Mouse (Mus musculus): Measurements from ENCODE around the gene Tmc8. TPM values are rescaled to one million over a fixed set of nuclear protein-coding genes. Genes with fewer than 3 reads are reported as not detected.
A peak's percentile ranks its signal among the peaks of the same experiment; 100 is the strongest.
"Not testable (repeated sequence)": the region's sequence is repeated elsewhere in the genome, so short reads cannot be mapped to it uniquely, and the experiment has no call there.

Tmc8 gene
- total RNA-seq, 2 experiments from 2014 or later: 4.3 to 11.7 TPM

DNA sequence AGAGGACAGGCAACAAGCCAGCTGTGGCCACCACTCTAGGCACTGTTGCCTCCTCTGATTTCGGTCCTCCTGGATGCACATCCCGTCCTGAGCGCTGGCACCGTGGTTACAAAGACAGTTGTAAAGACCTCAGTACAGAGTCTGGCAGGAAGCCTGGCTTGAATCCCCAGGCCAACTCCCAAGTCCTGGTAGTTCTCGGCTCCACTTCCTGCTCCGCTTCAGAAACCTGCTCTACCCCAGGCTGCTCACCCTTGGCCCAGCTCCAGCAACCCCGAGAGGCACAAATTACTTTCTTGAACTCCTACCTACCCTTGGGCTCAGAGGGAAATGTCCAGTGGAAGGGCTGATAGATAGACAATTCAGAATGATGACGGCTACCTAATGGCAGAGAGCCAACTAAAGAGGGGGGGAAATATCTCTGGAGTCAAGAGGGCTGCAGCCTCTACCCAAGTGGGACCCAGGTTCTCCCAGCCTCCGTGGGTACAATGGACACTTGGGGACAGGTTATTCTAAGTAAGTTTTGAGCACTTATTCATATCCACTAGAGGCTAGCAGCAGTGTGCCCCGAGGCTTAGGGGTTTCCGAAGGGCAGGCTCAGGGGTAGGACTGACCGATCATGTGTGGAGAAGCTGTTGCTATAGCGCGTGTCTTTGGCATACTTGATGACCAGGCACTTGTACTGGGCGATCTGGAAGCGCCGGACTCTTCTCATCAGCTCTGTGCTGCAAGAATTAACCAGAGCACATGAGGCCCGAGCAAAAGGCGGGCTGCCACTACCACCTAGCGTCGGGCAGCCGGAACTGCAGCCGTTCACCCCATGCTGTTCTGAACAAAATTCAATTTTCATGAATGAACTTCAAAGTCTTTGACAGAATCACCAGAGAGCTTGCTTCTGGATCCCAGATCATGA is 42.4 kb downstream of the Tmc8 start:
- peak; percentile 79 for ATAC-seq (ENCODE audit: poor library complexity, severe bottlenecking)

DNA sequence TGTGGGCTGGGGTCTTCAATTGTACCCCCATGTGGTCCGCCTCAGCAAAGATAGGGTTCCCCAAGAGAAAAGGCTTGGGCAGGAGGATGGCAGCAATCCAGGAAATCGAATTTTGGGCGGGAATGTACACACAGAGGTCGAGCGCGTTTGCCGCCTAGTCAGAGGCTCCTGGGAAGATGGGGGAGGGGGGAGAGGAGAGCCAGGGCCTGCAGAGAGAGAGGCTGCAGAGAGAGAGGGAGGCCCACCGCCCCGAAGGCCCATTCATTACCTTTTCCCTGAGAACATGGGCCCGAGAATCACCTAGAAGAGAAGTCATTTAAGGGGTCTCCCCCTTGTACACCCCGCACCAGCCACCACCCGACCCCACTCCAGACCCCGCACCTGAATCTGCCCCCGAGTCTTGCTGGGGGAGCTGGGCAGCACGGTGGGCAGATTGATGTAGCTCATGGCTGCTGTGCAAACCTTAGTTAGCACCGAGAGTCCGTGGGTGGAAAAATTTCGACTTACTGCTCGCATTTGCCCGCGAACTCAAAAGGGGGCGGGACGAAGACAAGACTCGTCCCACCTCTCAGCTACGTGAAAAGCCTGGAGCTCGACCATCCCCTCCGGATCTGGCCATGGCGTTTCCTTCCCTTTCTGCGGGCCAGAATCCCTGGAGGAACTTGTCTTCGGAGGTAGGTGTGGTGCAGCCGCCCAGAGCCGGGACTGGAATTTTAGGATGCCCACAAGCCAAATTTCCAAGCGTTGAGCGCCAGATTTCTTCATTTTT is 43.6 kb downstream of the Tmc8 start, which contains the start of the genes Afmid and Tk1:
Gene Afmid (plus strand): TSS at position 592 of the 769 bp plus-strand sequence.
Gene Tk1 (minus strand): TSS at position 760 of the 769 bp plus-strand sequence.
- ATAC-seq (ENCODE audit: poor library complexity, severe bottlenecking): peak; percentile 52

DNA sequence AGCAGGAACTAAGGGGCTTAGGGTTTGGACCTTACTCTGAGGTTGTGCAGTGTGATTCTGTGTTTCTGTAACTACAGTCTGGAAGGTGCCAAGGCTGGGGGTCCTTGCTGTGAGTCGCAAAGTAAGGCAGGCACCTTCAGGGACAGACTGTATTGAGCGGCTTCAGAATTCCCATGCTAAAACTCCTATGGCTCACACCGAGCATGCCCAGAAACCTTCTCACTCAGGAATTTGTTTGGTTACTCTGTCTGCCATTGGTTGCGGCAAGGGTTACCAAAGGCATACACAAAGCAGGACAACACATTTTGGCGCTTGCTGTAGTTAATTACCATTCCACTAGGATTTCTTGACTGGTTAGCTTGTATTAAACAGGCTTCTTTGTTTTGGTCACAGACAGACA is 44.3 kb downstream of the Tmc8 start:
- ATAC-seq (ENCODE audit: poor library complexity, severe bottlenecking): no peak

DNA sequence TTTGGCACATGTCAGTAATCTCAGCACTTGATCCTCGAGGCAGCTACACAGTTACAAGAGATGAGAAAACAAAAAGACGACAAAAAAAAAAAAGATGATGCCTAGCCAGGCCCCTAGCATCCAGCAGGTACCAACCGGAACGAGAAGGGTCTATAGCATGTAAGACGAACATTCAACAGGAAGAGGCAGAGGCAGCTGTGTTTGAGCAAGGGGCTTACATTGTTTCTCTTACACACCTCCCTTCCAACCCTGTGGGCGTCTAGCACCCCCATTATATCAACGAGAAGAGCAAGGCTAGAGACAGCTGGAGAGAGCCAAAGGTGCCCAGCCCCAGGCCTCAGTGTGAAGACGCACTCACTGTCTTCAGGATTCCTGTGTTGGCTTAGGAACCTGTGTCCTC is 45.0 kb downstream of the Tmc8 start:
- no peak for ATAC-seq (ENCODE audit: poor library complexity, severe bottlenecking)

DNA sequence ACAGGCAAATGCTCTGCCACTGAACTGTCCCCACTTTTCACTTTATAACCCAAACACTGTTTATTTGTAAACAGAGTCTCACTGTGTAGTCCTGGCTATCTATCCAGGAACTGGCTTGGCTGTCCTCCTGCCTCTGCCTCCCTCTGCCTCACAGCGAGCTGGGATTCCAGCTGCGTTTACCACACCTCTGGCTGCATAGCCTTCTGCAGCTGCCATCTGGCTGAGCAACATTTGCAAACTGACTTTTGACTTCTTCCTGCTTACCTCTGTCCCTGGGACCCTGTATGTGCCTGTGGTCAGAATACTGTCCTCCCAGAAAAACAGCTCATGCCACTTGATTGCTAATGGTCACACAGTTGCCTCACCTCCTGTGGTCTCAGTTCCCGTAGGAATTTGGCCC is 45.5 kb downstream of the Tmc8 start:
- ATAC-seq (ENCODE audit: poor library complexity, severe bottlenecking): no peak

DNA sequence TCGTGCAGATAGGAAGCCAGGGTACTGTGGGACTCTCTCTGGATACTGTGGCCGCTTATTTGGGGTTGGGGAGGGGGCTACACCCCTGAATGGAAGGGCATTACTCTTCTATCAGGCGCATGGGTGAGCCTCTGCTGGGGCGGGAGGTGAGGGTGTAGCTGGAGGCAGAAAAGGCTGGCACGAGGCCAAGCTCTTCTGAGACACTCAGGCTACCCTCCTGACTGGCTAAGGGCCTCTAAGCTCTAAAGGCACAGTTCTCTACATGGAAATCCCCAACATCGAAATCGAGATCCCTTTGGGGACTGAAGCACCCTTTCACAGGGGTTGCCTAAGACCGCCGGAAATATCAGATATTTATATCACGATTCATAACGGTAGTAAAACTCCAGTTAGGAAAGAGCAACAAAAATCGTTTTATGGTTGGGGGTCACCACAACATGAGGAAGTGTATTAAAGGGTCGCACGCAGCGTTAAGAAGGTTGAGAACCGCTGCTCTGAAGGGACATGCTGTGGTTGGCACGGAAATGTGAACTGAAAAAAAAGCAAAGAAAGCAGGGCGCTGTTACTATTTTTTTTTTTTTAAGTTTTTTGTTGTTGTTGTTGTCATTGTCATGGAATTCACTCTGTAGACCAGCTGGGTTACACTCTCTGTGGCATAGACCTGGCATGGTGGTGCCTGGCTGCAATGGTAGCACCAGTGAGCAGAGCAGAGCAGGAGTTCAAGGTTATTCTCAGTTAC is 46.4 kb downstream of the Tmc8 start:
- no peak for ATAC-seq (ENCODE audit: poor library complexity, severe bottlenecking)

DNA sequence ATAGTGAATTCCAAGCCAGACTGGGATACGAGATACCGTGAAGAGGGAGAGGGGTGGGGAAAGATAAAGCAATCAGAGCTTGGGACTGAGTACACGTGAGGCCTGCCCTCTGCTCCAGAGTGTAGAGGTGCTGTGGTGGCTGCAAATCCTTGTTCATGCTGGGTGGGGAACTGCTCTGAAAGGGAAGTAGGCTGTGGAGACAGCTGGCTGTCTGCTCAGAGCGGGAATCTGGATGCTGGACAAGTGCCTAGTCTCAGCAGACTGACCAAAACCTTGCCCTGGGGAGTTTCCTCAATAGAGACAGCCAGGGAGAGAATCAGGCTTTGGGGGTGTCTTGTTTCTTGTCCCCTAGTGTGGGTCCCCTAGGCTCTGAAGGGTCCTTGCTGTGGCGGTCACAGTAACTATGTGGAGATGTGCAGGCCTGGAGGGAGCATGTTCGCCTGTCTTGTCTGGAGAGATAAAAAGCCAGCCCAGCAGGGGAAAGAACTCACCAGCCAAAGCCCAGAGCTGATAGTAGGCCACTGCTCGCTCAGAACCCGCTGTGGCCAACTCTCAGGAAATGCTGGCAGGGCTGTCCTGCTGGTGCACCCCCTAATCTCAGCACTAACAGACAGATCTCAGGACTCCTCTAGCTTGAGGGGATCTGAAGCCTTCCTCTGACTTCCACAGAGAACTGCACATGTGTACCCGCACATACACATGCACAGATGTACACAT is 47.2 kb downstream of the Tmc8 start:
- no peak for ATAC-seq (ENCODE audit: poor library complexity, severe bottlenecking)

DNA sequence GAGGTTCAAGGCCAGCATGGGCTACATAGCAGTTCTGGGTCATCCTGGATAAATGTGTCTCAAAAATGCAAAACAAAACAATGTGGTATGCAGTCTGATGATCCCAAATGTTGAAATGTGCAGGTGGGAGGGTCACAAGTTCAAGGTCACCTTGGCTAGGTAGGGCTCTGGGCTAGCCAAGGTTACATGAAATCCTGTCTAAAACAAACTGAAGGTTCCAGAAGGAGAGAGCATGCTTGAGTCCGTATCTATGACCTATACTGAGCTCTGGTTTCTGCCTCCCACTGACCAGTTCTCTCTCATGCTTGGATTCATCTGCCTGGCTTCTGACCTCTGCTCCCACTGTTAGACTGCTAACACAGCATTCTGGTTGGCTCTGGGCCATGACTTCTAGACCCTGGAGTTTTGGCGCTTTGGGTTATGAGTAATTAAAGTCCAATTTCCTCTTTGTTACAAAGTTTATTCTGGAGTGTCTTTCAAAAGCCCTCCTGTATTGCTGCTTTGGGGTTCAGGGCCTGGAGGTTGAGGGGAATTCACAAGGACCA is 47.9 kb downstream of the Tmc8 start:
- no peak for ATAC-seq (ENCODE audit: poor library complexity, severe bottlenecking)

DNA sequence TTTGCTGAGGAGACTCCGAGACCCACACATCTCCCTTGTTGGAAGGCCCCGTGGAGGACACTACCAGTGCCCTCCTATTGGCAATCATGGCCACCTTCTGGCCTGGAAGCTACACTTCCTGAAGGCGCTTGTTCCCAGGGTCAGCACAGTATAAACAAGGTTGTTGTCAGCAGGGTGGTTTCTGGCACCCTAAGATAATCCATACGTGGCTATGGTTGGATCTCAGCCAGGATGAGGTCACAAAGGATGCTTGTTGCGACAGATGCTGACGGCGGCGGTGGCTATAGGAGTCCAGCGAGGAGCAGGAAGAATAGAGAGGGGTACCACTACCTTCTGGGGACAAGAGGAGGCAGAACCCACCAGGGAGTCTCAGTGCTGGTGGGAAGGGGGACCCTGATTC is 48.5 kb downstream of the Tmc8 start:
- no peak for ATAC-seq (ENCODE audit: poor library complexity, severe bottlenecking)

DNA sequence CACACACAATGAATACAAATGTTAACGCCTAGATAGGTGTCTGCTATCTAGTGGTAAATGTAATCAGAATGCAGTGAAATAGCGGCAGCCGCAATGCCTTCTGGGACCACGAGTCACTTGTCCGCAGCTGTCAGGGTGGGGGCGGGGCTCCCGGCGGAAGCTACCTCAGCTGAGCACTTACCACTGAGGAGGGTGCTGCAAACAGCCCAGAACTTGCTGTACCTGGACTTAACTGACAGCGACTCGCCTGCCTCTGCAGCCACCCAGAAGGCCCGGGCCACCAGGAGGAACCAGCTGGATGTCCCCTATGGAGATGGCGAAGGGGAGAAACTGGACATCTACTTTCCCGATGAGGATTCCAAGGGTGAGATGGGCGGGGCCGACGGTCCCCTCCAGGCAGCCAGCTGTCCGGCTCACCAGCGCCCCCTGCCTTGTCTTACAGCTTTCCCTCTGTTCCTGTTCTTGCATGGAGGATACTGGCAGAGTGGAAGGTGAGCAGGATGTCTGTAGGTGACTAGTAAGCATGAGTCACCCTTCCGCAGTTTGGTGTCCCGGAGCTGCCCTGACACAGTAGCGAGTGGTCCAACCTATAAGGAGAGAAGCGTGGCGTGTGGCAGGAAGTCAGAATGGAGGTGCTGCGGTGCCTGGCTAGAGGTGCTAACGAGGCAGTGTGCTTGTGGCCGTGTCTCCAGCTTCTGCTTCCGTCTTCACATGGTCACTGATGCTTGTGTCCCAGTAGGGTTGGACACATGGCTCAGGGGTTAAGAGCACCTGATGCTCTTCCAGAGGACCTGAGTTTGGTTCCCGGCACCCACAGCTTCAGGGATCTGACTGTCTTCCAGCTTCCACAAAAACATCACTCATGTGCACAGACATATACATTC is 50.5 kb downstream of the Tmc8 start:
- peak; percentile 87 for ATAC-seq (ENCODE audit: poor library complexity, severe bottlenecking)

DNA sequence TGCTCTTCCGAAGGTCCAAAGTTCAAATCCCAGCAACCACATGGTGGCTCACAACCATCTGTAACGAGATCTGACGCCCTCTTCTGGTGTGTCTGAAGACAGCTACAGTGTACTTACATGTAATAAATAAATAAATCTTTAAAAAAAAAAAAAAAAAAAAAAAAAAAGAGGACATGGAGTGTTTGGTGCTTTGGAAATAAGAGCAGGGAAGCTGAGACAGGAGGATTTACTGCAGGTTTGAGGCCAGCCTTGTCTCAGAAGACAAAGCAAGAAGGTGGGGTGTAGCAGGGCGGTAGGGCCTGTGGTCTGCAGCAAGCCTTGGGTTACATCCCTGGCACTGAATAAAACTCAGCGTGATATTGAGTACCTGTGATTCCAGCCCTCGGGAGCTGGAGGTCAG is 51.6 kb downstream of the Tmc8 start:
- not testable (repeated sequence) for ATAC-seq (ENCODE audit: poor library complexity, severe bottlenecking)

DNA sequence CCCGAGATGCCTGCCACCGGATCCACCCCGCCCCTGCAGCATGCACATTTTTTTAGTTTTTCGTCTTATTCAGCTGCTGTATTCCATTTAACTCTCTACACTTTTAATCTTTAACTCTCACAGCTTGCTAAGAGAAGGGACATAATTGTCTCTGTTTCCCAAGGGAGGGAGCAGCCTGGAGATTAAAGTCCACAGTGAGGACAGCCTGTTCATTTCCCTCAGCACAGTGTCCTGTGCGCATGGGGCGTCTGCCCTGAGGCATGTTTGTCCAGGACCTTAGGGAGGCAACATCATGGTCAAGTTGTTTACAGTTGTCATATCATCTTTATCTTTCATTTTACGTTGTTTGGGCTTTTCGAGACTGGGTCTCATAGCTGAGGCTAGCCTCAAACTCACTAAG is 52.2 kb downstream of the Tmc8 start:
- no peak for ATAC-seq (ENCODE audit: poor library complexity, severe bottlenecking)

DNA sequence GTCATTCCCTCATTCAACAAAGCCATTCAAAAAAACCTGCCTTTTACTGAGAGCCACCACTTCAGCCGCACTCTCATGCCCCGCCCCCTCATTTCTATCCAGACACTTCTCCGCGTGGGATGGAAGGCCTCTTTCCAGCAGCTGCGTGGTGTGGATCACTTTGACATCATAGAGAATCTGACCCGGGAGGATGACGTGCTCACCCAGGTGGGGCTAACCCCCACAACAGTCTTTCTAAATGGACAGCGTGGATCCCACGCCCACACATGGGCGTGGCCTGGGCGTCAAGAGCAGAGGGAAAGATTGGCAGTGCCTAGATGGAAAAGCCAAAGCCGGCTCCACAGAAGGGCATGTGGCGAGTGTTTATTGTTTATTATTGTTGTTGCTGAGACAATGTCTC is 54.4 kb downstream of the Tmc8 start:
- no peak for ATAC-seq (ENCODE audit: poor library complexity, severe bottlenecking)

DNA sequence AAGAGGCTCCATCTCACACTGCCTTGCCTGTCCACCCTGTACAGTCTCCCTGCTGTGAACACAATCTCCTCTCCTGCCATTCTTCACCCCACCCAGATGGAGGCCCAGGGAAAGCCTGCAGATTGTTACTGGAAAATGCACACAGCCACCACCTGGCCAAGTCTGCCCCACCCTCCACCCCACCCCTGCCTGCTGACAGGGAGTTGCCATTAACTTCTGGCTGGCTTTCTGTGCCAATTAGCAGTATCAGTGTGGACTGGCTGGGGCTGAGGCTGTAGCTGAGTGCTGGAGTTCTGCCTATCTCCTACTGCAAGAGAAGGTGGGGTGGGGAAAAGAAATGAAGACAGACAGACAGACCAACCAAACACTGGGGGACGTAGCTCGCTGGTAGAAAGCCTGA is 56.7 kb downstream of the Tmc8 start:
- ATAC-seq (ENCODE audit: poor library complexity, severe bottlenecking): peak; percentile 47

DNA sequence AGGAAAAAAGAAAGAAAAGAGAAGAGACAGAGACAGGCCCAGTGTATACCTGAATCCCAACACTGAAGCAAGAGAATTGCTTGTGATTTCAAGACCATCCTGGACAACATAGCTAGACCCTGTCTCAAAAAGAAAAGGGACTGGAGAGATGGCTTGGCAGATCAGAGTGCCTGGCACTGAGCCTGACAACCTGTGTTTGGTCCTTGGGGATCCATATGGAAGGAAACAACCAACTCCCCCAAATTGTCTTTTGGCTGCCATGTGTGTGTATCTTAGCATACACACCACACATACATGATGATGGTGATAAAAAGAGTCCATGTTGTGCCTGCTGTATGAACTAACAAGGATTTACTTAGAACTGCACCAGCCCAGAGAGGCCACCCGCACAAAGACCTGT is 57.1 kb downstream of the Tmc8 start:
- ATAC-seq (ENCODE audit: poor library complexity, severe bottlenecking): no peak

DNA sequence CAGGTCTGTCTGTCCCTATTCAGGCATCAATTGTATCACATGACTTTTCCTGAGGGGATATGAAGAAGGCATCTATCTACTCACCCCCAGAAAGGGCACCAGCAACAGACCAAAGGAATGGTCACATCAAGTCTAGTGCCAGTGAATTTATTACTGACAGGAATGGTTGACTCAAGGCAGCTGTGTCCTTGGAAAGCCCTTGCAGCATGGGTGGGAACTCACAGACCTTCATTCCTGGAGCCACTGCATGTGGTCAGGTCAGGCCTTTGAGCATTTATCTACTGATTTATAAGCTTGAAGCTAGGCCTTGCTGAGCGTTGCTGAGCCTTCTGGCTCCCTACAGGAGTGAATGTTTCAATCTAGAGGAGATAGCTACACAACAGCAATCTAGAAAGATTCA is 59.0 kb downstream of the Tmc8 start:
- ATAC-seq (ENCODE audit: poor library complexity, severe bottlenecking): no peak

Measured in megakaryocyte, adult 5-6 weeks (primary cell).